Mouse (Mus musculus): ENCODE data around the gene Tmc5. TPM values are rescaled to one million over a fixed set of nuclear protein-coding genes. Genes with fewer than 3 reads are reported as not detected.

Gene Tmc5
- total RNA-seq, 2 experiments from 2014 or later = 0.21 TPM; not detected in 1

GRCm38 (mm10) chr7:118610721-118611120, 13.6 kb downstream of the Tmc5 start:
- no peak for DNase-seq

- DNase-seq = no peak
Observed at GRCm38 (mm10) chr7:118611185-118611749, 14.2 kb downstream of the Tmc5 start.

- no peak for DNase-seq
Observed at GRCm38 (mm10) chr7:118611933-118612332, 14.8 kb downstream of the Tmc5 start.

GRCm38 (mm10) chr7:118614076-118614475, 17.0 kb downstream of the Tmc5 start:
- DNase-seq = no peak

GRCm38 (mm10) chr7:118618104-118618503, 21.0 kb downstream of the Tmc5 start:
- peak; percentile 30 for DNase-seq

- no peak for DNase-seq
Observed at GRCm38 (mm10) chr7:118620243-118620906, 23.3 kb downstream of the Tmc5 start.

GRCm38 (mm10) chr7:118621094-118621493, 24.0 kb downstream of the Tmc5 start:
- DNase-seq = no peak

- no peak for DNase-seq
Observed at GRCm38 (mm10) chr7:118627550-118628298, 30.6 kb downstream of the Tmc5 start.

GRCm38 (mm10) chr7:118633094-118633493, 36.0 kb downstream of the Tmc5 start:
- DNase-seq = no peak

- no peak for DNase-seq
Observed at GRCm38 (mm10) chr7:118633951-118634350, 36.9 kb downstream of the Tmc5 start.

GRCm38 (mm10) chr7:118637466-118637865, 40.4 kb downstream of the Tmc5 start:
- no peak for DNase-seq

- DNase-seq = no peak
Observed at GRCm38 (mm10) chr7:118646237-118646636, 49.1 kb downstream of the Tmc5 start.

- DNase-seq = peak; percentile 45
Observed at GRCm38 (mm10) chr7:118649328-118649727, 52.2 kb downstream of the Tmc5 start.

GRCm38 (mm10) chr7:118650119-118650518, 53.0 kb downstream of the Tmc5 start:
- DNase-seq = no peak

- no peak for DNase-seq
Observed at GRCm38 (mm10) chr7:118650891-118651290, 53.8 kb downstream of the Tmc5 start.

- DNase-seq = no peak
Observed at GRCm38 (mm10) chr7:118652572-118653295, 55.6 kb downstream of the Tmc5 start.

- DNase-seq = no peak
Observed at GRCm38 (mm10) chr7:118656730-118657129, 59.6 kb downstream of the Tmc5 start.

- no peak for DNase-seq
Observed at GRCm38 (mm10) chr7:118667773-118668172, 70.7 kb downstream of the Tmc5 start.

GRCm38 (mm10) chr7:118670142-118670541, 73.0 kb downstream of the Tmc5 start:
- DNase-seq = no peak

GRCm38 (mm10) chr7:118676826-118677225, 79.7 kb downstream of the Tmc5 start:
- no peak for DNase-seq

GRCm38 (mm10) chr7:118688199-118688598, 91.1 kb downstream of the Tmc5 start:
- peak; percentile 32 for DNase-seq

GRCm38 (mm10) chr7:118689088-118689487, 92.0 kb downstream of the Tmc5 start:
- no peak for DNase-seq

- DNase-seq = no peak
Observed at GRCm38 (mm10) chr7:118691287-118691686, 94.2 kb downstream of the Tmc5 start.

All from gastrocnemius, postnatal 25 days (tissue).